Mouse (Mus musculus): ENCODE results near the gene M1ap.

Gene M1ap

GRCm38 (mm10) chr6:83070311-83071219, 123.9 kb downstream of the M1ap start:
- no peak for DNase-seq (ENCODE audit: low spot score)

GRCm38 (mm10) chr6:83071220-83071619, 124.5 kb downstream of the M1ap start:
- no peak for DNase-seq (ENCODE audit: low spot score)

- DNase-seq (ENCODE audit: low spot score), result no peak
These were observed 128.3 kb downstream of the M1ap start for GRCm38 (mm10) chr6:83074979-83075378.

- no peak for DNase-seq (ENCODE audit: low spot score)
These were observed 131.1 kb downstream of the M1ap start, which contains the start of gene Pcgf1 for GRCm38 (mm10) chr6:83077630-83078323. TSS of gene Pcgf1 (plus strand) at chr6:83077869.

- DNase-seq (ENCODE audit: low spot score), result peak; percentile 99
These were observed 131.7 kb downstream of the M1ap start for GRCm38 (mm10) chr6:83078324-83078858.
